ENCODE assay signal across 8 mouse cellular contexts in the genomic region with DNA sequence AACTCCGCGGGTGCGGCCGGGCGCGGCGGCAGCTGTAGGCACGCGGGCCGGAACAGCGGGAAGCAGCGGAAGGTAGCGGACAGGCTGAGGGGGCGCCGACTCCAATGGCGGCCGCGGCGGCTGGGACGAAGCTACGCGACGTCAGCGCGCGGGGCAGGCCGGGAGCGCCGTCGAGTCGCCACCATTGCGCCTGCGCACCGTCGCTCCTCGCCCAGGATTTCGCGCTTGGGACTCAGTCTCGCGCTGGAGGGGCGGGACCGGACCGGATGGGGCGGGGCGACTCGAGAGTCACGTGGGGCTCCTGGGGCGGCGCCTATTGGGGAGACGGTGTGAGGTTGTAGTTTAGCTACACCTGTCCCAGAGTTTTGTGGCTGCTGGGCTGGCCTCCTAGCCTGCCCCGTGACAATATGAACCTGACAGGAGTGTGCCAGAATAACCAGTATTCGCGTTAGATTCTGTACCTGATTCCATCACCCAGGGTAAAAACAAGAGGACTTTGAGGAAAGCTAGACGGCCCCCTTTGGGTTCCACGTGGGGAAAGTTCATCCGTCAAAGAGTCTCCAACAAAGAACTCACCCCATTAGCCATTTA. TPM values are rescaled to one million over a fixed set of nuclear protein-coding genes. Genes with fewer than 3 reads are reported as not detected.
DNase-seq lines count a peak whose midpoint lies in the region; ATAC-seq lines count a peak whose summit lies in the region.

A gene (minus strand): TSS at position 140 of the 591 bp plus-strand sequence.

- peak within 1 kb of the TSS; percentile 78 for H3K4me2 ChIP-seq in kidney, embryonic 15.5 days

- H3K9me3 ChIP-seq in heart, embryonic 10.5 days: no peaks in the 10 kb centered on the region
- H3K9me3 ChIP-seq in kidney, embryonic 15.5 days (replicated peaks): no peaks in the 10 kb centered on the region

- H3K27ac ChIP-seq in heart, embryonic 10.5 days: peak within 1 kb of the TSS; percentile 99
- peak within 1 kb of the TSS; percentile 79 for H3K27ac ChIP-seq in kidney, embryonic 15.5 days

- H3K36me3 ChIP-seq in heart, embryonic 10.5 days: peaks cover 27% of the 10 kb centered on the region
- H3K36me3 ChIP-seq in kidney, embryonic 15.5 days: peaks cover 31% of the 10 kb centered on the region

- H3K27me3 ChIP-seq in heart, embryonic 10.5 days (ENCODE audit: insufficient read depth, poor library complexity, severe bottlenecking): peaks cover 5% of the 10 kb centered on the region
- H3K27me3 ChIP-seq in kidney, embryonic 15.5 days: 0 out of 2 replicates have a peak, but pooled peaks cover 4% of the 10 kb centered on the region

- H3K4me1 ChIP-seq in heart, embryonic 10.5 days: peaks cover 9% of the 10 kb centered on the region
- H3K4me1 ChIP-seq in kidney, embryonic 15.5 days: peaks cover 14% of the 10 kb centered on the region

- H3K9ac ChIP-seq in kidney, embryonic 15.5 days: peak within 1 kb of the TSS; percentile 100

- peak; percentile 91 for ATAC-seq in erythroblast, adult 5-6 weeks (replicated peaks; ENCODE audit: low FRiP score, poor library complexity, severe bottlenecking)
- ATAC-seq in kidney, embryonic 15.5 days (replicated peaks; ENCODE audit: low FRiP score): peak; percentile 96
- peak; percentile 83 for ATAC-seq in monocyte, adult 5-6 weeks (replicated peaks; ENCODE audit: insufficient number of reproducible peaks, low FRiP score, low TSS enrichment, poor library complexity, severe bottlenecking)

- H3K4me3 ChIP-seq in heart, embryonic 10.5 days: peak within 1 kb of the TSS; percentile 100
- H3K4me3 ChIP-seq in kidney, embryonic 15.5 days (replicated peaks): peak within 1 kb of the TSS; percentile 97

- under 1% methylated on average over 53 of the region's 56 CpGs for WGBS in heart, embryonic 10.5 days
- WGBS in kidney, embryonic 15.5 days: under 1% methylated on average over 56 of the region's 56 CpGs

- DNase-seq in B cell, adult 2 months: peak; percentile 100
- DNase-seq in brain, adult 2 months (ENCODE audit: low read depth, low spot score): peak; percentile 97
- DNase-seq in heart, embryonic 10.5 days (ENCODE audit: low spot score): peak; percentile 98
- peak; percentile 99 for DNase-seq in liver
- peak; percentile 99 to 100 for DNase-seq in spleen, postnatal 4 days (ENCODE audit: low spot score in 2 of 2)

RNA-seq across cellular contexts. Expression of the gene that starts here (rescaled TPM):
- 15.0 and 17.3 TPM in 2 replicates for total RNA-seq in erythroblast, adult 5-6 weeks (2015; ENCODE audit: low replicate concordance)
- total RNA-seq in erythroblast, adult 5-6 weeks (2017; ENCODE audit: low replicate concordance): 7.0 and 11.8 TPM in 2 replicates
- polyA plus RNA-seq in heart, embryonic 10.5 days (2016; fragmentation: Nextera tagmentation; extraction: Ambion mirVana): 42.3 and 43.9 TPM in 2 replicates
- polyA plus RNA-seq in kidney, embryonic 15.5 days (2015; fragmentation: Nextera tagmentation; extraction: Ambion mirVana): 58.2 and 61.6 TPM in 2 replicates
- total RNA-seq in monocyte, adult 5-6 weeks (2017): 26.0 to 48.0 TPM (median 33.6 TPM) in 3 replicates

Comparison
In these comparisons a context has a peak if more than half of its experiments do, and no peak if none do; other contexts are left out.
1. Peak in every context shown above with its lines: DNase-seq, ATAC-seq, H3K4me3 ChIP-seq and H3K27ac ChIP-seq.